Mouse (Mus musculus) duodenum, adult 2 months (tissue): Measurements from ENCODE around the gene Sncb. TPM values are rescaled to one million over a fixed set of nuclear protein-coding genes. Genes with fewer than 3 reads are reported as not detected.

Experiments
- polyA plus RNA-seq: library from polyadenylated mRNA; depleted of rRNA; stranded (reverse); fragments of >200 nt; gene quantifications from 2 replicates; pipeline ENCODE4 v1.2.3, GENCODE M21; 2012; ENCODE audit warnings: low replicate concordance; rRNA removed

Gene Sncb
- 0.62 and 1.2 TPM in 2 replicates for polyA plus RNA-seq

GRCm38 (mm10) chr13:54766192-54766768 is at the start of gene Sncb:
Gene Sncb, minus strand, starts transcription at chr13:54766595.

GRCm38 (mm10) chr13:54788740-54789560 is 22.6 kb upstream of the Sncb start, which contains the start of gene Tspan17:
Gene Tspan17, plus strand, starts transcription at chr13:54789377.

GRCm38 (mm10) chr13:54783698-54784097 is 17.3 kb upstream of the Sncb start, which contains the start of gene Eif4e1b:
Gene Eif4e1b, plus strand, starts transcription at chr13:54783998.

GRCm38 (mm10) chr13:54749864-54750411 is 16.5 kb downstream of the Sncb start, which contains the start of gene Gprin1:
Gene Gprin1, minus strand, starts transcription at chr13:54749874.

Other genes with a start within 250 kb of the Sncb start
- gene 4833439L19Rik, start 201.2 kb downstream of the Sncb start, polyA plus RNA-seq = 110 and 120 TPM in 2 replicates
- gene Arl10, start 191.6 kb downstream of the Sncb start, polyA plus RNA-seq = 5.1 and 9.0 TPM in 2 replicates
- gene Nop16, start 176.5 kb downstream of the Sncb start, polyA plus RNA-seq = 1.4 and 1.8 TPM in 2 replicates
- gene Higd2a, start 176.4 kb downstream of the Sncb start, polyA plus RNA-seq = 208 and 284 TPM in 2 replicates
- 84.0 and 133 TPM in 2 replicates for gene Cltb, start 155.3 kb downstream of the Sncb start, polyA plus RNA-seq
- 9.9 and 11.1 TPM in 2 replicates for gene Faf2, start 144.8 kb downstream of the Sncb start, polyA plus RNA-seq
- 205 and 292 TPM in 2 replicates for gene Rnf44, start 72.7 kb downstream of the Sncb start, polyA plus RNA-seq
- gene Cdhr2, start 65.1 kb downstream of the Sncb start, polyA plus RNA-seq = 371 and 632 TPM in 2 replicates
- gene Gprin1, start 16.7 kb downstream of the Sncb start, polyA plus RNA-seq = 0.38 and 0.39 TPM in 2 replicates
- not detected in 2 replicates for gene Eif4e1b, start 17.4 kb upstream of the Sncb start, polyA plus RNA-seq
- gene Tspan17, start 22.8 kb upstream of the Sncb start, polyA plus RNA-seq = 7.2 and 12.5 TPM in 2 replicates
- 3.0 and 4.3 TPM in 2 replicates for gene Unc5a, start 182.8 kb upstream of the Sncb start, polyA plus RNA-seq